Mouse (Mus musculus): ENCODE data around the gene AC161166.1. TPM values are rescaled to one million over a fixed set of nuclear protein-coding genes. Genes with fewer than 3 reads are reported as not detected.
A peak's percentile ranks its signal among the peaks of the same experiment; 100 is the strongest.
"Not testable (repeated sequence)": the region's sequence is repeated elsewhere in the genome, so short reads cannot be mapped to it uniquely, and the experiment has no call there.

The AC161166.1 gene
- total RNA-seq, 2 experiments from 2014 or later, result not detected

DNA sequence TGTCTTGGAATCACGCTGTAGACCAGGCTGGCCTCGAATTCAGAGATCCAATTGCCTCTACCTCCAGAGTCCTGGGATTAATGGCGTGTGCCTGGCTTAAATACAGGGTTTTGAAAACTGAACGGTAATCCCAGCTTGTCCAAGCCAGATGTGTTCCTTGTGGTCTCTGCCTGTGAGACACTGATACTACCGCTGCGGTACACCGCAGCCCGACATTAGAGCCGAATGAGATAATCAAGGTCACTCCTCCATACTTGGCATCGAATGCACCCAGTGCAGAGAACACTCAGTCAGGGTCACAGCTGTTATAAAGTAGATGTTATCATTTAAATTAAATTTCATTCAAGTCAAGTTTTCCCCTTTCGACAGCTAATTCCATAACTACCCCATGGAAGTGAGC is 16.6 kb upstream of the AC161166.1 start:
- ATAC-seq (replicated peaks; ENCODE audit: poor library complexity, severe bottlenecking), result no peak

DNA sequence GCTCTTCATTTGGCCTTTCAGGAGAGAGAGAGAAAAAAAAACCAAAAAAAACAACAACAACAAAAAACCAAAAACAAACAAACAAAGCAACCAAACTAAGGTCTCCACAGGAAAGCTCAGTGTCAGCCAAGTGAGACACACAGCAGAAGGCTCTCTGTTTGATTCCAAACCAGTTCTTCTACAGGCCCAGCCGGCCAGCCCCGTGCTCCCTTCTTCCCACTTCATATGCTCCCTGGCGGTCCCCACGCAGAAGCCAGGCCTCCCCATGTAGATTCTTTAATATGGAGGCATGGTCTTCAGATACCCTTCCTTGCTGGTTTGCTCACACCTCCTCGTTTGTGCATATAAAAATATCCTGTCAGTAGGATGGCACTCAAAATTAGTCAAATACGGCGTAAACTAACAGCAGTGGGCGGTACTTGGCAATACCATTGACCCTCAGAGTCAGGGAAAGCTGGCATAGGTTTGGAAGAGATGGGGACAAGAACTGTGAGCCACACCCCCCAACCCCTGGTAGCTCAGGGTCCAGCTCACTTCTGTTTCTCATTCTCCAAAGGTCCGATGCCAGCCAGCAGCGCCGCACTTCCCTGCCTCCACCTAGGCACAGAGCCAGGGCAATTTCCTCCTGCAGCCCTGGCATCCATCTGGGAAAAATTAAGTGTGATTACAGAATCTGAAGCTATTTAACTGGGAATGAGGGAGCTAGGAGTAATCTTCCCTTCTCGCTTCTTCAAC is 13.6 kb upstream of the AC161166.1 start:
- ATAC-seq (replicated peaks; ENCODE audit: poor library complexity, severe bottlenecking), result no peak

DNA sequence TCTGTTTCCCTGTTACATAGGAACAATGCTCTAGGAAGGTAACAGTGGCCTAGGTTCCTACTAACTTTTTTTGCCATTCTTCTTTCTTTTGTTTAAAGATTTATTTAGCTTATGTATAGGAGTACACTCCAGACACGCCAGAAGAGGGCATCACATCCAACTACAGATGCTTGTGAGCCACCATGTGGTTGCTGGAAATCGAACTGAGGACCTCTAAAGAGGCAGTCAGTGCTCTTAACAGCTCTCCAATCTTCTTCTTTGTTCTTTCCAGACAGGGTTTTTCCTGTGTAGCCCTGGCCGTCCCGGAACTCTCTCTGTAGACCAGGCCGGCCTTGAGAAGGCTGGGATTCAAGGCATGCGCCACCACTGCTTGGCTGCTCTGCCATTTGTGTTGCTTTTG is 12.7 kb upstream of the AC161166.1 start:
- ATAC-seq (replicated peaks; ENCODE audit: poor library complexity, severe bottlenecking), result no peak

DNA sequence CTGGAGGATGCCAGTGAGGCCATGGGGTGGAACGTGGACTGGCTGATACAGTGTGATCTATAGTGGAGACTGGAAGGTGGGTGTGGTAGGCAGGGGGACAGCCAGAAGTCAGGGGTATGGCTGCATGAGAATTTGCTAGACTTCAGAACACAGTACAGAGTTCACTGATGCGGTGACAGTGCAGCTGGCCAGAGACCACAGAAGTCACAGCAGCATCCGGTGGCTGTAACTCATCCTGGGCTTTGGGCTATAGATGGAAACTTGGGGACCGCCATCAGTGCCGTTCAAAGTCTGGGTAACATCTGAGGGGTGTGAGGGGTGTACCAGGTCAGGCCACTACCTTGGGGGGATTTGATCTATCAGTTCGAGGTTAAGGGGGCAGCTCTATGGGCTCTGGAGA is 11.5 kb upstream of the AC161166.1 start:
- ATAC-seq (replicated peaks; ENCODE audit: poor library complexity, severe bottlenecking), result no peak

DNA sequence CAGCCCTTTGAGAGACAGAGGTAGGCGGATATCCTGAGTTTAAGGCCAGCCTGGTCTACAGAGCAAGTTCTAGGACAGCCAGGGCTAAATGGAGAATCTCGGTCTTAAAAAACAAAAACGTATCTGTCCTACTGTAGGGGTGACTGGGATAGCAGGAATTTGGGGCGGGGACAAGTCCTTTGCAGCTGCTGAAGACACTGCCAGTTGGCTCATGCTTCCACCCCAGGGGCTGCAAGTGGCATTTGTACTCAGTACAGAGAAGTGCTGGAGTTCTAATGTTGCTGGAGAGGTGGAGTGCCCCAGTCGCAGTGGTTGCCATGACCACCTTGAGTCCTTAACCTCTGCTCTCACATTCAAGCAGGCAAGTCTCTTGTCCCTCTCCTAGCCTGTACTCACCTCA is 10.6 kb upstream of the AC161166.1 start:
- ATAC-seq (replicated peaks; ENCODE audit: poor library complexity, severe bottlenecking), result no peak

- not testable (repeated sequence) for ATAC-seq (replicated peaks; ENCODE audit: poor library complexity, severe bottlenecking)
Measured at GRCm38 (mm10) chr7:24520054-24520453, 7.8 kb upstream of the AC161166.1 start.

DNA sequence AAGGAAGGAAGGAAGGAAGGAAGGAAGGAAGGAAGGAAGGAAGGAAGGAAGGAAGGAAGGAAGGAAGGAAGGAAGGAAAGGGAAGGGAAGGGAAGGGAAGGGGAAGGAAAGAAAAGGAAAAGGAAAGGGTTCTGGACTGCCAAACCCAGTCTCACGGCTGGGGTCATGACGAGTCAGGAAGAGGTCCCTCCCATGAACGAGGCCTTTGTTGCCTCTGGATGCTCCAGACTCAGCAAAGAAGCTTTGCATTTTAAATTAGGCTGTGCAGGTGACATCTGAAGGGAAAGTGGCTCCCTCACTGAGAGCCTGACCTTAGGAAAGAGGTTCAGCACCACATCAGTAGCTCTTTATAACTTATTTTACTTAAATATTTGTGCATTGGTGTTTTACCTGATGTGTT is 6.9 kb upstream of the AC161166.1 start:
- ATAC-seq (replicated peaks; ENCODE audit: poor library complexity, severe bottlenecking), result no peak

DNA sequence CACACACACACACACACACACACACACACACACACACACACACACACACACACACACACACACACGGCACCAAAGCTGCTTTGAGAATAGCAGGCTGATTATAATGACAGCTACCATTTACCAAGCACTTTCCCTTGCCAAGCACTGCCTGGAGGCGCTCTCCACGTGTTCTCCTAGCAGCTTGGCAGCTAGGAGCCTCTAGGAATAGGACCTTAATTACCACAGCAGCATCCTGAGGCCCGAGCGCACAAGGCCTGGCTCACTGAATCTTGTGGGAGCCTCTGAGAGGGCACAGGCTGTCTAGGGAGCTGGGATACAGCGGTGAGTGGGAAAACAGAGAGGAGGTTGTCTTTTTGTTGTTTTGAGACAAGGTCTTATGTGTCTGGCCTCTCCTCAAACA is 5.4 kb upstream of the AC161166.1 start:
- no peak for ATAC-seq (replicated peaks; ENCODE audit: poor library complexity, severe bottlenecking)

DNA sequence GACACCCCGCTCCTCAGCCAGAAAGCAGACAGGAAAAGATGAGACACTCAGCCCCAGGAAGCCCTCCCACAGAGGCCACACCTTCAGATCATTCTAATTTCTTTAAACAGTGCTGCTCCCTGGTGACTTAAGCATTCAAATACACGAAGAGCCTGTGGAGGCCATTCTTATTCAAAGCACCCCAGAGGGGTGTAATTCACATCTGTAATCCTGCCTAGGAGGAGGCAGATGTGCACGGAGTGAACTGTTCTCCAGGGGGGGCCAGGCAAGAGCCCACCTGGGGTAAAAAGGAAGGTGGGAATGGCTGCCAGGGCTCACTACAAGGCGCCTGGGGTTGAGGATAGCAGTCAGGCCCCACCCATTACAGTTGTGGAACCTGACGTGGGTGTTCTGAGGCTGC is 4.8 kb upstream of the AC161166.1 start:
- no peak for ATAC-seq (replicated peaks; ENCODE audit: poor library complexity, severe bottlenecking)

DNA sequence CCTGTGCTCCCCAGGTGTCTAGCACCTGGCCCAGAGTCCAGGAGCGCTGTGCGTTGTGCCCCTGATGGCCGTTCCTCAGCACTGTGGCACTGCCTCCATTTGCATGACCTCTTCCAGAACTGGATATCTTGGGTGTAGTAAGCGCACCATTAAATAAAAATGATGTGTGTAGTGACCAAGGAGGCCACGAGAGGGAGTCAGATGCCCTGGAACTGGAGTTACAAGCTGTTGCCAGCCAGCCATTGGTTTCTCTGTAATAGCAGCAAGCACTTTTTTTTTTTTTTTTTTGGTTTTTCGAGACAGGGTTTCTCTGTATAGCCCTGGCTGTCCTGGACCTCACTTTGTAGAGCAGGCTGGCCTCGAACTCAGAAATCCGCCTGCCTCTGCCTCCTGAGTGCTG is 4.1 kb upstream of the AC161166.1 start:
- ATAC-seq (replicated peaks; ENCODE audit: poor library complexity, severe bottlenecking), result not testable (repeated sequence)

DNA sequence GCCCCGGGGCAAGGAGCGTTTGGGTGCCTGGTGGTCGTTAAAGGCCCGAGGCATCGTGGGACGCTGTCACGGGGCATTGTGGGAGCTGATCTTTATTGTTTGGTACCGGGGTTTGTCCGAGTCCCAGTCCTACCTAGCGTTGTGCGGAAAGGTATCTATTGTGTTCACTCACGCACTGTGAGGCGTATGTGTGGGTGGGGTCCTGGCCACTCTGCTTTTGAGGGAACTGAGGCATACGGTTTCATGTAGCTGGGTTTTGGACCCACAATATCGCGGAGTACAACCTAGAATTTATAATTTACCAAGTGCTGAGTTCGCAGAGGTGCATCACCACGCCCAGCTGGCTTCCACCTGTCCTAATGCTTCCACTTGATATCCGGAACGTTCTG is 4.5 kb downstream of the AC161166.1 start:
- 0 out of 2 replicates have a peak, but pooled peaks have one; percentile 1 for ATAC-seq (replicated peaks; ENCODE audit: poor library complexity, severe bottlenecking)

DNA sequence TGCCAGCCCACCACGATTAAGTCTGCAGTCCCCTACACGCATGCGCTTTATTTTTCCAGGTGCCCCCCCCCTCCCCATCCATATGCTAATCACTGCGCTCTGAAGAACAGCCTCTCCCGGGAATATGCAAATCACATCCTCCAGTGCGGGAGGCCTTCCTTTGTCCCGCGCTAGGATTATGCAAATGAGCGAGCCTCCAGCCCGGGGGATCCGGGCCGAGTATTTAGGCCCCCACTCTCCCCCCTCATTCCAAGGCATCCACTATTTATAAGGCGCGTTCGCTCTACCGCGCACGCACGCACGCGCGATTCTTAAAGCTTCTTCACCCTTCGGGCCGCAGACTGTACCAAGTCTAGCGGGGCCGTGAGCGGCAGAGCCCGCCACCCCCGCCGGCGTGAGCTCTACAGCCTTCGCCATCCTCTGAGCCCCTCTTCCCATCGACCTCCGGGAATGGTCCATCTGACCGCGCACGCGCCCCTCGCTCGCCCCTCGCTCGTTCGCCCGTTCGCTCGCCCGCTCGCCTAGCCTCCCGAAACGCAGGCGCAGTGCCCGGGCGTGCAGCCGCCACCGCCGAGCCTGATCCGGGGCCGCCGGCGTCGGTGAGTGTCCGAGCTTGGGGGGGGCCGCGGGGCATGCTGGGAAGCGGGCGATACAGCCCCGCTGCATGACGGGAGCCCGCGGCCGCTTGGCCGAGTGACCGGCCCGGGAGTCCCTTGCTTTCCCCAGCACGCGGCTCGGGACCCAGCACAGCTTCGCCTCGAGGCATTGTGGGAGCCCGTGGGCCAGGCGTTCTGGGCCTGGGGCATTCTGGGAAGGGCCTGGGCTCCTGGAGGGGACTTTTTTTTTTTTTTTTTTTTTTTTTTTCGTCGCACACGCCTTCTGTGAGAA is 5.2 kb downstream of the AC161166.1 start, which contains the start of gene Zfp428:
Gene Zfp428 (plus strand): TSS at position 169 of the 888 bp plus-strand sequence.
- ATAC-seq (replicated peaks; ENCODE audit: poor library complexity, severe bottlenecking), result peak; percentile 78

DNA sequence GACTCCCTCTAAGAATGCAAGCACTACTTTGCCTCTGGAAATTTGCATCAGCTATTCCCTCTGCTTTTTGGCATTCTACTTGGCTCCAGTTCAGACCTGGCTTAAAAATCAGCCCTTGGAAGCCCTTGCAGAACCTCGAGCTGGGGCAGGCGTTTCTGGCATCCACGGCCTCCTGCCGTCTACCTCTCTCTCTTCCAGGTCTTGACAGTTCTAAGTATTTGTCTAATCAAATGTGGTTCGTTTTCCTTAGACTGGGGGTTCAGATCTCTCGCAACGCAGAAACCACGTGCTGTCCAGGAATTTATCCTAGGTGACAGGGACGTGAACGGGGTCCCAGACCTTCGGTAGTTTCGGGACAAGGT is 5.8 kb downstream of the AC161166.1 start:
- no peak for ATAC-seq (replicated peaks; ENCODE audit: poor library complexity, severe bottlenecking)

DNA sequence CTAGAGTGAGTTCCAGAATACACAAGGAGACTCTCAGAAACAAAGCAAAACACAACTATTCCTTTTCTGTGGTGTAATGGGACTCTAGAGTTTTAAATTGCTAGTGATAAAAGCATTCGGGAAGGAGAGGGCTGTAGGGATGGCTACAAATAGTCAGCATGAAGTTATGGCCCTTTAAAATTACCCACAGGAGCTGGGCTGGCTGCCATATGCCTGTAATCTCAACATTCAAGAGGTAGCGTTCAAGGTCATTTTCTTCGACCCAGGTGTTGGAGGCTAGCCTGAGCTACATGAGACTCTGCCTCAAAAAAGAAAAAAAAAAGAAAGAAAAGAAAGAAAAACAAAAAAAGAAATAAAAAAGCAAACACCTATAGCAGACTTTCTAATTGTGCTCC is 6.2 kb downstream of the AC161166.1 start:
- ATAC-seq (replicated peaks; ENCODE audit: poor library complexity, severe bottlenecking), result no peak

DNA sequence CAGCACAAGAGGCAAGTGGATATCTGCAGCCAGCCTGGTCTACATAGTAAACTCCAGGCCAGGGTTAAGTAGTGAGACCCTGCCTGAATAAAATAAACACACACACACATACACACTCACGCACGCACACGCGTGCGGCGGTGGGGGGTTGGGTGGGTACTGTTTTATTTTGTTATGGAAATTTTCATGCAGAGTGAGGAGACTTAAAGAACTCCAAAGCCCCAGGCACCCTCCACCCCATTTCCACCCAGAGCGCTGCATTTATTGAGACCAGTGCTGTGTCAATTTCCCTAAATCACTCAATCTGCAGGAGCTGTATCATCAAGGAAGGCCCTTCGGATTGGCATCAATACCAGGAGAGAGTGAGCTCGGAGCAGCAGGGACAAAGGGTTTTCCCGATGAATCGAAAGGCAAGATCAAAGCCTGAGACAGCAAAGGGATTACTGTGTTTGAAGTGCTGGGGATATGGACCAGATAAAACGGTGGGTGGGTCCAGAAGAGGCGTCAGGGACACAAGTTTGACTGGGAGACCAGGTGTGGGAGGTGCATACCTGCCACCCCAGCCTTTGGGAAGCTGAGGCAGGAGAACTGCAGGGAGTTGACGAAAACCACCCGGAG is 6.7 kb downstream of the AC161166.1 start:
- ATAC-seq (replicated peaks; ENCODE audit: poor library complexity, severe bottlenecking), result no peak

DNA sequence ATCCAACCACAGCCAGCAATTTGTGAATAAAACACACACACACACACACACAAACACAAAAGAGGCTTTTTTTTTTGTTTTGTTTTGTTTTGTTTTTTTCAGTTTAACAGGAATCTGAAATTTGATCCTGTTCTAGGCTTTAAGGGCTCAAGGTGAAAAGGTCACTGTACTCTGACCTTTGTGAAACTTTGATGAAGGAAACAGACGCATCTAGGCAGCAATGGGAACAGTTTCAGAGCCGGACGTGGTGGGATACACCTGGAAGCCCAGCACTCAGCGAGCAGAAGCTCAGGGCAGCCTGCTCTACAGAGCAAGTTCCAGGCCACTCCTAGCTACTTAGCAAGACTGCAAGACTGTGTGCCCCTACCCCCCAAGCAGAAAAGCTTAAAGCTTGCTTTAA is 7.4 kb downstream of the AC161166.1 start:
- ATAC-seq (replicated peaks; ENCODE audit: poor library complexity, severe bottlenecking), result no peak

DNA sequence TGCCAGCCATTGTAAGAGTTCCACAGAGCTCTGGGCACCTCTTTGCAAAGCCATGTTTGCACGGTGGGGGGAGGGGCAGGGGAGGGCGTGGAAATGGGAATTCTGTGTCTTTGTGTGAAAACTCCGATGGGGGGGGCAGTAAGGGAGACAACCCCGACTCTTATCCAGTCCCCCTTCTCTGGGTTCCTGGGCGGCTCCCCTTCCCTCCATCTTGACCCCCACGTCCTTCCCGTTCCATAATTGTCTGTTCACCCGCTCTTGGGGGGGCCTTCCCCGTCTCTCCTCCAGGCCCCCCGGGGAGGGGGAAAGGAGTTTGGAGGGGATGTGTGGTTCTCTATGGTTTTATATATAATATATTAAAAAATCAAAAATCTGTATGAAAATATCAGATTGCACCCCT is 8.3 kb downstream of the AC161166.1 start:
- no peak for ATAC-seq (replicated peaks; ENCODE audit: poor library complexity, severe bottlenecking)

DNA sequence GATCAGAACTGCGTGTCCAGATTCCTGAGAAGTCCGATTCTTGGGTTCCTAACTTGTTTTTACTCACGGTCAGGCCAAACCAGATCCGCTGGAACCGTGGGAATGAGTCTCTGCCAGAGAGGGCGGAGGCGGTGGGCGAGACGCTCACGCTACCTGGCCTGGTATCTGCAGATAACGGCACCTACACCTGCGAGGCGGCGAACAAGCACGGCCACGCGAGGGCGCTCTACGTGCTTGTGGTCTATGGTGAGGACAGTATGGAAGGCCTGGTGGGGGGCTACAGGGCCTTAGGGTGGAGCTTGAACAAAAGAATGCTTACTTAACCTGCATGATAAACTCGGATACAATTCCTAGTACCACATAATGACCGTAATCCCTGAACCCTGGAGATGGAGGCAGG is 10.8 kb downstream of the AC161166.1 start:
- ATAC-seq (replicated peaks; ENCODE audit: poor library complexity, severe bottlenecking), result no peak

DNA sequence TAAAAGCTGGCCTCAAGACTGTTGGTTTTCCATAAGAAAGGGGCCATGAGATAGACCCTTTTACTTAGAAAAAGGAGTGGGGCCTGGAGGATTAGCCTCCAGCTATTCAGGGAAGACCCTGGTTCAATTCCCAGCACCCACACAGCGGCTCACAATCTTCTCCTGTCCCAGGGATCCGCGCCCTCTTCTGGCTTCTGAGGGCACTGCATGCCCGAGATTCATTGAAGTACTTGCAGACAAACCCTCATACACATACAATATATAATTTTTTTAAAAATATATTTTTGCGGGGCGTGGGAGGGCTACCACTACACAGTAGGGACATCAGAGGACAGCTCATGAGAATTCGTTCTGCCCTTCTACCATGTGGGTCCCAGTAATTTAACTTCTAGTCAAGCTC is 11.3 kb downstream of the AC161166.1 start:
- ATAC-seq (replicated peaks; ENCODE audit: poor library complexity, severe bottlenecking), result no peak; the same call in 1 of the 2 replicates

DNA sequence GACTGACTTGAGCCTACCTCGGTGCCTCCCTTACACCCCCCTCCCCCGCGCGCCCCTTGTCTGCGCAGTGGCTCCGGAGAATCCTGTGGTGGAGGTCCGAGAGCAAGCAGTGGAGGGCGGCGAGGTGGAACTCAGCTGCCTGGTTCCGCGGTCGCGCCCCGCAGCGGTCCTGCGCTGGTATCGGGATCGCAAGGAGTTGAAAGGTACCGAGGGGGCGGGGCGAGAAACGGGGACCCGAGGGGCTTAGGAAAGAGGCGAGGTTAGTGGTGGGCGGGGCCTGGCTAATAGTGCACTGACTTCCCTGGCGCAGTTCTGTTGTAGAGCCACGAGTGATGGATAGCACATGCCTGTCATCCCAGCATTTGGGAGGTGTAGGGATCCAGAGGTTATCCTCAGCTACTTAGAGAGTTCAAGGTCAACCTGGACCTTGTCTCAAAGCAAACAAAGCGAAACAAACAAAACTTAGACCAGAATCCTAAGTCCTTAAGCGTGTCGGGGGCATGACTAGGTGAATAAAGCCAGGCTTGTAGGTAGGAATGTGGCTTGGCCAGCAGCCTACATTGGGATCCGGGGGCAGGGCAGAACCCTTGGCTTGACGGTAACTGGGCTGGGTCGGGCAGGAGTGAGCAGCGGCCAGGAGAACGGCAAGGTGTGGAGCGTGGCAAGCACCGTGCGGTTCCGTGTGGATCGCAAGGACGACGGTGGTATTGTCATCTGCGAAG is 12.2 kb downstream of the AC161166.1 start:
- peak; percentile 42 for ATAC-seq (replicated peaks; ENCODE audit: poor library complexity, severe bottlenecking)

- ATAC-seq (replicated peaks; ENCODE audit: poor library complexity, severe bottlenecking), result no peak
Measured at GRCm38 (mm10) chr7:24488303-24488702, 24.0 kb downstream of the AC161166.1 start.
